Mouse (Mus musculus) adrenal gland (tissue): ENCODE results near the gene Wdr89.
"Not testable (repeated sequence)": the region's sequence is repeated elsewhere in the genome, so short reads cannot be mapped to it uniquely, and the experiment has no call there.

ENCODE experiments used
- intact Hi-C: fragments of 180-260 bp; cut with DNase I; formaldehyde crosslinking; loops from one replicate; pipeline ENCODE4 v1.15.1; 2025
- long read RNA-seq, 2 experiments: library from polyadenylated mRNA; unstranded; transcript quantifications; one replicate each; pipeline ENCODE4 v2.0.0; 2020; ENCODE audit warnings: borderline replicate concordance in 1 of 2; ENCODE audit not compliant: insufficient replicate concordance in 1 of 2

Wdr89 gene
- long read RNA-seq, experiment 1, partial matches to known transcripts, result 0 of 22 reads
- long read RNA-seq, experiment 1, other reads (novel, unspliced or antisense), result 21 of 22 reads
- long read RNA-seq, experiment 2, partial matches to known transcripts, result 0 of 22 reads
- long read RNA-seq, experiment 2, other reads (novel, unspliced or antisense), result 20 of 22 reads

DNA sequence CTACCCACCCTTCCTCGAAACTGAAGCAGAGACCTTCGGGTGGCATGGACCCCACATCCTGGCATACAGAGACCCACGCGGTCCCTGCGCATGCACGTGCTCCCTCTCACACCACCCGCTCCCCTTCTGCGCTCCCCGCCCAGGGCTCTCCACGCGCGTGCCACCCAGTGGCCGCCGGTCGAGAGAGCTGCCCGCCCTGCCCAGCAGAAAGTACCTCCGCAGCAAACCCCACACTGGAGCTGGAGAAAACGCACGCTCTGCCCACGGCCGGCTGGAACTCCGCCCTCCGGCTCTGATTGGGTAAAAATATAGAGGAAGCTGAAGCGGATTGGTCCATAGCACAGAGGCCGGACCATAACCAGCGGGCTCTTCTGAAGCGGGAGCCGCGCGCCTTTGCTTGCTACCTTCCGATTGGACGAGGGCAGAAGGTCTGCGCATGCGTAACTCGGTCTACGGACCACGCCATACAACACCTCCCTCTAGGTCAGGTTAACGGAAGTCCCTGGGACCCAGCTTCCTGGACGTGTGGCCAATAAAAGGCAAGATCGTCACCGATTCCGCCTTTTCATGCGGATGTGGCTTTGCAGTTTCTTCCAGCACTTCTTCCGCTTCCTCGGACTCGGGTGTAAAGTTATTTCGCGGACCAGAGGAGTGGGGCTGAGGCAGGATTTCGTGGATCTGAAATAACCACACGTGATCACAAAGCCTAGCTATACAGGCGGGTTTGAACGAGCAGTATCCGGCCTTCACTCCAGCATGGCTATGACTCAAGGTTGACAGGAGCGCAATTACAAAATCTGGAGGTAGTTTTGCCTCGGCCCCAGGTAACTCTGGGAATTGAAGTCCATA is at the start of gene Wdr89:
TSS of gene Wdr89 (minus strand) at position 280 of the 849 bp plus-strand sequence.
- intact Hi-C loops, result loop anchor here (5.0 kb wide), 2 partner anchors 72 to 103 kb away; partner anchors contain the start of gene Ppp2r5e

DNA sequence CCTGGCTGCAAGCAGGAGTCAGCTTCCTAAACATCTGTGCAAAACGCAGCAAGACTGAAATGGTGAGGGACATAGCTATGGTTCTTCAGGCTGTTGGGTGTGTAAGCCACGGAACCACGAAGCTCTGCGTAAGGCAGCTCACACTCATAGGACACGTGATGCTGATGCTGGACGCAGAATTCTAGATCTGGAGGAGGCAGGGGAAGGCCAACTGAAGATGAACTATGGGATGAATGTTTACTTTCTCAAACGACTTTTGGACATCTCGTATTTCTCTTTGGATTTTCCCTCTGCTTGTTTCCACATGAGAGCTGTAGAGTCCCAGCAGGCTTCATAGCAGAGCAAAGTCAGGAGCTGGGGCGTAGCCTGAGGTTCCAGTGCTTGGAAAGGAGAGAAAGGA is 44.3 kb upstream of the Wdr89 start:
- intact Hi-C loops, result no loop called here

DNA sequence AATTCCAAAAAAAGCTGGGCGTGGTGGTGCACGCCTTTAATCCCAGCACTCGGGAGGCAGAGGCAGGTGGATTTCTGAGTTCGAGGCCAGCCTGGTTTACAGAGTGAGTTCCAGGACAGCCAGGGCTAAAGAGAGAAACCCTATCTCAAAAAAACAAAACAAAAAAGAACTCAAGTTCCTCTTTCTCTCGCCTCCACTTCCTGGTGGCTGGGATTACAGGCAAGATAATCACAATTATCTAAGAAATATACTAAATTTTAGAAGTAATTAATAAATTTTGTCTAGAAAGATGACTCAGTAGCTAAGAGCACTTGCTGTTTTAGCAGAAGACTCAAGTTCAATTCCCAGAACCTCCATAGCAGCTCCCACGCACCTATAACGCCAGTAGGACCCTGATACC is 43.6 kb upstream of the Wdr89 start:
- intact Hi-C loops, result not testable (repeated sequence)

DNA sequence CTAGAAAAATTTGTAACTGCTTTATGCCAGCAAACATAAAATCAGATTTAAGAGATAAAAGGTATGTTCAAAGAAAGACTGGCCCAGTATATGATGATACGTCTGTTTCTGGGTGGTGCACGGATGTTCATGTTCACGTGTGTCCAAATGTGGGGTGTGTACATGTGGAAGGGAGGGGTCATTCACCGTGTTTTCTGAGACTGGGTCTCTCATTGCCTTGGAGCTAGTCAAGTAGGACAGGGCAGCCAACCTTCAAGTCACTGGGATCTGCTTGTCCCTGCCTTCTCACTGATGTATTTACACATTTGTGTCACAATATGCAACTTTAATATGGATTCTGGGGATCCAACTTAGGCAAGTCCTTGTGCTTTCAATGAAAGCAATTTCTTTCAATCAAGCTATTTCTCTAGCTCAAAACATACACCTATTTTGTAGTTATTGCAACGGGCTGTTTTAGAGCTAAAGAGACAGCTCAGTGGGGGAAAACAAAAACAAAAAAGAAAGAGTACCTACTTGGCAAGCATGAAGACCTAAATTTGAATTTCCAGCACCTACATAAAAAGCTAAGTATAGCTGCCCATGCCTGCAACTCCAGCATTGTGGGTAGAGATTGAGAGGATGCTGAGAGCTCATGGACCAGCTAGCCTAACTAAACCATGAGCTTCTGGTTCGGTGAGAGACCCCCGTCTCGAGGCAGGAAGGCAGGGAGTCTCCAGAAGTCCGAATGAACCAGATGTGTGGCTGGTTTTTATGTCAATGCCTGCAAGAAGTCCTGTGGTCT is 41.4 kb upstream of the Wdr89 start:
- intact Hi-C loops, result no loop called here

DNA sequence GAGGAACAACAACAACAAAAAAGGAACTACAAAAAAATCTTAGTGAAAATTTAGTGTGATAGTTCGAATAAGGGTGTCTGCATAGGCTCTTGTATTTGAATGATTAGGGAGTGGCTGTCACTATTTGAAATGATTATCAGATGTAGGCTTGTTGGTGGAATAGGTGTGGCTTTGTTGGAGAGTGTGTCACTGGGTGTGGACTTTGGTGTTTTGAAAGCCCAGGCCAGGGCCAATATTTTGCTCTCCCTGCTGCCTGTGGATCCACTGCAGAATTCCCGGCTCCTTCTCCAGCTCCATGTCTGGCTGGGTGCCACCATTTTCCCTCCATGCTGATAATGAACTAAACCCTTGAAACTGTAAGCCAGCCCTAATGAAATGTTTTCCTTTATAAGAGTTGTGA is 40.2 kb upstream of the Wdr89 start:
- intact Hi-C loops, result no loop called here

DNA sequence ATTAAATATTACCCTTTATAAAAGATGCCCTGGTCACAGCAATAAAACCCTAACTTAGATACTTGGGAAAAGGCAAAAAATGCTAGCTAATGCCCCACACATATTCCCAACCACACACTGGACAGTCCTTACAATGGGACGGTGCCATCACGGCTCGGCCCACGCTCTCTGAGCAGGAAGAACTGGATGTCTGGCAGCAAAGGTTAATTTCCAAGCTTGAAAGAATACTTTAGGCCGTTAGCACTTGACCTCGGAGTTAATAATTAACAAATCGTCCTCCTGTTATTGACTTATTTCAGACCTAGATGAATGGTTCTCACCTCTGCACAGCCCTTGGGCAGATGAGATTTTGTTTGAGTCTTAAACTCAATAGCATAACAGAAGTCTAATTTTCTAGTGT is 37.3 kb upstream of the Wdr89 start:
- intact Hi-C loops, result no loop called here

DNA sequence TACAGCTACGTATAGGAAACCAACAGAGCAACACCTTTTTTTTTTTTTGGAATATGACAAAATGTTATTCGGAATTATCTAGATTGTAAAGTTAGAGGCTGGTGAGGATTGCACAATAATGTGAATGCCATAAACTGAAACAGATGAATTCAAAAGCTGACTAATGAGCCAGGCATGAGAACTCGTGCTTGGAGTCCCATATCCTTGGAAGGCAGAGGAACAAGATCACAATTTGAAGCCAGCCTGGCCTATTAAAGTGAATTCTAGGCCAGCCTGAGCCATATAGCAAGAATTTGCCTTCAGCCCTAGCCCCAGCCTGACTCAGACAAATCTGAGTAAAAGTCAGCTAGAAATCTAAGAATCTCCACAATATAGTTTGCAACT is 33.4 kb upstream of the Wdr89 start:
- intact Hi-C loops, result no loop called here

DNA sequence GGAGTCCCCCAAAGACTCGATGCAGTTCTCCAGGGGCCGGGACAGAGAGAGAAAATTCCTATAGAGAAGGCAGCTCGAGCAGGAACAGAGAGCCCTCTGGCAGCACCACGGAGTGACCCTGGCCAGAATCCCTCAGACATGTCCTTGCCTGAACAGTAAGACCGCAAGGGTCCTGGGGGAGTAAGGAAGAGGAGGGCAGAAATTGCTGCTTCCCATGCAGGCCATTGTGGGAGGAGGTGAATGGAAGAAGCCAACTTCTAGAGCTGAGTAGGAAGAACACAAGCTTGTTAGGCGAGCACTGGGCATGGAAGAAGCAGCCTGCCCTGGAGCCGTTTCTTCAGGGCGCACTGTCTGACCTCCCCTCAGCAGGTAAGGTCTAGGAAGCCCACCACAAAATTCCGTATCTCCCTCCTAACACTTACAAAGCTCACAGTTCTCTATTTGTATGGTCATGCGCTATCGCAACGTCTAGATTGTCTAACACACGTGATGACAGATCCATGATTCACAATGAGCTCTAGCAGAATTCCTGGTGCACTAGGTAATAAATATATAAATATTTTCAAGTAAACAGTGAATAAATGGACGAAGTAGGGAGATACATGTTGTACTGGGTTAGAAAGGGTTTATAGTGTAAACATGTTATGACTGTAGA is 32.9 kb upstream of the Wdr89 start:
- intact Hi-C loops, result no loop called here

DNA sequence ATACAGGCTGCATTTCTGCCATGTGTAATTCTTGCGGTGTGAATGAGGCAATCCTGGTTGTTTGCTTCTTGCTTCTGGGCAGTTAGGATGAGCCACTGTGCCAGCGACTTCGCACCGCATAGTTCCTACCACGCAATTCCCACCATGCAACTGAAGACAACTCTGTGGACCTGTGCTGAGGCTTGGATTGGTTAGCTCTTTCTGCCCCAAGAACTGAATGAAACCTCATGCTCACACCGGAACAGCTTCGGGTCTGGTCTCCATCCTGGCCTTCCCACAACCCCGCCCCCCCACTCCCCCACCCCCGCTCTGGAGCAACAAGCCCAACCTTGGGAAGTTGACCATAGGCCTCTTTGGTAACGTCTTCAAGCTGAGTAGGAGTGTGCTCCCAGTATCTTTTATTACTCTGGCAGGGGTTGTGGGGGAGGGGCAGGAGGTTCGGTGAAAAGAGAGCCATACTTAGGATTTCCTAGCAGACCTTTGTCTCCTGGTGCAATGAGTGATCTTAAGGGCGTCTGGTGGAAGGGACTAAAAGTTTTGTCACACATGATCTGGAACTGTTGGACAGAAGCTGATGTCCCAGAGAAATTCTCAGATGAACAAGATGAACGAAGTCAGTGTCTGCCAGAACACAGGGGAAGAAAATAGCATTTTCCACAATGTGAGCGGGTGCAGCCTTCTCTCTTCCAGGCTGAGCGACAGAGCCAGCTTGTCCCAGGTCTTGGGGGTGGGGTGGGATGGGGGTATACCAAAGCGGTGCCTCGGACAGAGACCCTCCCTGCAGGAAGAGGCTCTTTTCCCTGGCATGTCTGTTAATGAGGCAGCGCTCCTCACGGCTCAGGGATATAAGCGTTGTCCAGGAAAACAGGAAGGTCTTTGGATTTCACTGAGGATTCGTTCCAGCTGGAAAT is 32.1 kb upstream of the Wdr89 start:
- intact Hi-C loops, result no loop called here

DNA sequence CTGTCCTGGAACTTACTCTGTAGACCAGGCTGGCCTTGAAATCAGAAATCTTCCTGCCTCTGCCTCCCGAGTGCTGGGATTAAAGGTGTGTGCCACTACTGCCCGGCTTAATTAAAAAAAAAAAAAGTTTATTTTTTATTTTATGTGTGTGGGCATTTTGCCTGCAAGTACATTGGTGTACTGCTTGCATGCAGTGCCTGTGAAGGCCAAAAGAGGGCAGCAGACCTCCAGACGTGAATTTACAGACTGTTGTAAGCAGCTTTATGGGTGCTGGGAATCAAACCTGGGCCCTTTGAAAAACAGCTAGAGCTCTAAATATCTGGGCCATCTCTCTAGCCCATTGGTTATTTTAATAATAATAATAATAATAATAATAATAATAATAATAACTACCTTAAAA is 29.4 kb upstream of the Wdr89 start:
- intact Hi-C loops, result no loop called here

DNA sequence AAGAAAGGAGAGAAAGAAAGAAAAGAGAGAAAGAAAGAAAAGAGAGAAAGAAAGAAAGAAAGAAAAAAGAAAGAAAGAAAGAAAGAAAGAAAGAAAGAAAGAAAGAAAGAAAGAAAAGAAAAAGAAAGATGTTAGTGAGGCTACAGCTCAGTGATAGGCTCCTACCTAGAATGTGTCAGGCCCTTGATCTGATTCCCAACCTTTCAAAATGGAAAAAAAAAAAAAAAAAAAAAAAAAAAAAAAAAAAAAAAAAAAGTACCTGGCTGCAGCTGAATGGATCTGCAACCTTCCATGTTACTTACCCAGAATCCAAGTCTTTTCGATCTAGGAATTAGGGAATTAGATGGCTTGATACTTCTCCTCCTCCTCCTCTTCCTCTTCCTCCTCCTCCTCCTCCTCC is 26.5 kb upstream of the Wdr89 start:
- intact Hi-C loops, result not testable (repeated sequence)

DNA sequence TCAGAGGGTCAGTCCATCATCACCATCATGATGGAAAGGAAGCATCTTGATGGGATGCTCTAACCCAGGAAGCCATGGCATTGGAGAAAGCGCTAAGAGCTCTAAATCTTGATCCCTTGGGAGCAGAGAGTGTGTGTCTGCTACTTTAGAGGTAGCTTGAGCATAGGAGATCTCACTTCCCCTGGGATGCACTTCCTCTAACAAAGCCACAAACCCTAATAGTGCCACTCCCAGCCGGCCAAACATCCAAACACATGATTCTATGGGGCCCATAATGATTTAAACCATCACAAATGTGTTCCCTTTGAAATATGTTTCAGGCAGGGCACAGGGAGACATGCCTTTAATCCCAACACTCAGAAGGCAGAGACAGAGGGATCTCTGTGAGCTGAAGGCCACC is 19.7 kb upstream of the Wdr89 start:
- intact Hi-C loops, result loop anchor here (5.0 kb wide), 1 partner anchor 33 kb away; no protein-coding TSS in a partner anchor

DNA sequence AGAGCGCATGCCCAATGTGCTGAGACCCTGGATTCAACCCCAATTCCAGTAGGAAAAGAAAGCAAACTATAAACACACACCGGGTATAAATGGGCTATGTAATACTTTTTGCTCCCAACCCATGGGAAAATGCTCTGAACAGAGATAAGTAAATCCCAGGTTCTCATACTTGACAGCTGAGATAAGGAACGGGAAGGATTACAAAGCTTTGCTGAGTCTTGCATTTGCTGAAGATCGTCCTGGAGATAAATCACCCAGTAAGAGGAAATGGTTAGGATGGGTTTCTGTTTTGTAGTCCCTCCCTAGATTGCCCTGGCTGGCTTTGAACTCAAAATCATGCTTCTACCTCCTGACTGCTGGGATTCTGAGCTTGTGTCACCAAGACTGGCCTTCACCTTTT is 18.0 kb upstream of the Wdr89 start:
- intact Hi-C loops, result loop anchor here (5.0 kb wide), 1 partner anchor 35 kb away; no protein-coding TSS in a partner anchor

DNA sequence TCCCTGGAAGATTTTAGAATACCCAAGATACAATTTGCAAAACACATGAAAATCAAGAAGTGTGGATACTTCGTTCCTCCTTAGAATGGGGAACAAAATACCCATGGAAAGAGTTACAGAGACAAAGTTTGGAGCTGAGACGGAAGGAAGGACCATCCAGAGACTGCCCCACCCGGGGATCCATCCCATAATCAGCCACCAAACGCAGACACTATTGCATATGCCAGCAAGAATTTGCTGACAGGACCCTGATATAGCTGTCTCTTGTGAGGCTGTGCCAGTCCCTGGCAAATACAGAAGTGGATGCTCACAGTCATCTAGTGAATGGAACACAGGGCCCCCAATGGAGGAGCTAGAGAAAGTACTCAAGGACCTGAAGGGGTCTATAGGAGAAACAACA is 14.7 kb upstream of the Wdr89 start:
- intact Hi-C loops, result not testable (repeated sequence)

DNA sequence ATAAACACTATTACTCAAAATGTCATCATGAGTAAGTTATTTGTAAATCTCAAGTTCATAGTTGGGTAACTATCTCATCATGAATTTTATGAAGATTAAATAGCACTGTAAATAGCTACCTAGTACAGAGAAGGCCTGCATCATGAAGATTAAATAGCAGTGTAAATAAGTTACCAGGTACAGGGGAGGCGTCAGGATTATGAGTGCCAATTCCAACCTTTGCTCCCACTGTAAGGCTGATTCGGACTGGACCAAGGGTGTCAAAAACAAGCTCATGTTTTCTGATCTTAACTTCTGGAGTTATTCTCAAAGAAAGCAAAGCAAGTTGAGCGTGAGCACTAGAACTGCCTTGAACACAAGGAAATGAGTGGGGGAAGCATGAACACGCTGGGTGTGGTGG is 14.3 kb upstream of the Wdr89 start:
- intact Hi-C loops, result no loop called here

DNA sequence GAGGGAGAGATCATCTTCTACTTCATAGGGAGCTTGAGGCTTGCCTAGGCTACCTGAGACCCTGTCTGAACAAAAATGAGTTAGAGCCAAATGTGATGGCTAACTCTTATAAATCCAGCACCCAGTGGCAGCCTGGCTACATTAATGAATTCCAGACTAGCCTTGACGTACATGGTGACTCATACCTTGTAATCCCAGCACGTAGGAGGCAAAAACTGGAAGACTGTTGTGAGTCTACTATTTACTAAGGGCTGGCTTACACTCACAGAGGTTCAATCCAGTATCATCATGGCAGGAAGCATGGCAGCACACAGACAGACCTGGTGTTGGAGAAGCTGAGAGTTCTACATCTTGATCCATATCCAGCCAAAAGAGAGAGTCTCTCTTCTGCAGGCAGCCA is 13.5 kb upstream of the Wdr89 start:
- intact Hi-C loops, result no loop called here

DNA sequence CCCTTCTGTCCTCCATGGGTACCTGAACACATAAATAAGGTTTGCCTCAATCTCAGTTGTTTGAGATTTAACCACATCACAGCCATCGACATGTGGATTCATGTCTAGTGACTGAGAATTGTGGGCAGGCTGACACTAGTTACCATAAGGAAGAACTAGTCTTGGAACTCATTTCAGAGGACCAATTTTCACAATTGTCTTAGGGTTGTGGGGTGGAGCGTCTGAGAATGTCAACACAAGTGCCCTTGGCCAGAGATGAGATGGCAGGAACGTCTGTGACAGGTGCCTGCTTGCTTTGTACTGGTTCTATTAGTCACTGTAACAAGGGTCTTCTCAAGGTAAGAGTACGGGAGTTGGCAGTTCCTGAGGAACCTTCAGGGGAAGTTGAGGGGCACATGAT is 11.8 kb upstream of the Wdr89 start:
- intact Hi-C loops, result no loop called here

DNA sequence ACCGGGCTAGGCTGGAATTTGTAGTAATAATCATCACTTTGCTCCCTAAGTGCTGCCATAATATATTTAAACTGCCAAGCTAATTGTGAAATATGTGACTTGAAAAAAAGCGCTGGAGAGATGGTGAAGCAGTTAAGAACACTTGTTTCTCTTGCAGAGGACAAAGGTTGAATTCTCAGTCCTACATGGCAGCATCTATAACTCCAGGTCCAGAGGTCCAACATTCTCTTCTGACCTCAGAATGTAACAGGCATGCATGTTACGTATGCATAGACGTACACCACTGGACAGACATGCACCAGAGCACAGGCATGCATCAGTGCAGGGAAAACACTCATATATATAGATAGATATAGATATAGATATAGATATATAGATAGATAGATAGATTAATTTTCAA is 9.1 kb upstream of the Wdr89 start:
- intact Hi-C loops, result no loop called here

DNA sequence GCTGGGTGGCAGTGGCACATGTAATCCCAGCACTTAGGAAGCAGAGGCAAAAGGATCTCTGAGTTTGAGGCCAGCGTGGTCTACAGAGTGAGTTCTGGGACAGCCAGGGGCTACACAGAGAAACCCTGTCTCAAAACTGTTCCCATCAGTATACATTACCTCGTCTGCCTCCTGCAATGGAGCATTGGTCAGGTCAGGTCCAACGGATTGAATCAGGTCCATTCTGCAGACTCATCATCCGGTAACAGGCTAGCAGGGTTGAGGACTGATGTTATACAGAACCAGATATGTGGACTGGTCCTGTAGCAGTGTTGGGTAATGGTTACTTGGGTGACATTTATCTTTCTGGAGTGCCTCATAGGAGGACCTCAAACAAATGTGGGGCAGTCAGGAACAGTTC is 3.3 kb upstream of the Wdr89 start:
- intact Hi-C loops, result loop anchor here (5.0 kb wide), 1 partner anchor 100 kb away; no protein-coding TSS in a partner anchor

DNA sequence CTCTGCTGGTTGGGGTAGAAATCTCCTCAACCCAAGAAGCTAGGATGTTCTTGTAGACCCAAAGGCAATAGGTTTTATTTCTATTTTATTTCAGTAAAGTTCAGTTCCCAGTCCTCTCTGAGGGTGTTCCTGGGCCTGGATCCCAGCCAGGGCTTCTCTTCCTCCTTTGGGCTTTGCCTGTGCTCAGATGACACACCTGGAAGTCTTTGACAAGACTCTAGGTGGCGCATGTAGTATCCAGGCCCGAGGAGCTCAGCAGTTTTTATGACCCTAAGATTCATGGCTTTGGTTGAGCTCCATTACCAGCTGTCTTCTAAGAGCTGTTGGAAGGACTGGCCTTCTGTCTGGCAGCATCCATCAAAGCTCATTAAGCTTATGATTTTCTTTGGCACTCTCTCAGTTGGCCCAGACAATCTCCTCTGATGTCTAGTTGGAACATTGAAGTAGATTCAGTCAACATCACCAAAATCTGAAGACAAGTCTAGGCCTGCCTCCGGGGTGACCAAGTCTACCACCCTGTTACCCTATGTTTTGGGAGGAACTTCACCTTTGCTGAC is 2.5 kb upstream of the Wdr89 start:
- intact Hi-C loops, result loop anchor here (5.0 kb wide), 1 partner anchor 100 kb away; no protein-coding TSS in a partner anchor
